Mouse (Mus musculus) thymus, postnatal 0 days (tissue): ENCODE measurements around the gene Tcf7l2. TPM values are rescaled to one million over a fixed set of nuclear protein-coding genes. Genes with fewer than 3 reads are reported as not detected.

Experiments used
- DNase-seq: peaks from one replicate; pipeline ENCODE4 v3.0.0-alpha.2; 2015; ENCODE audit warnings: low spot score
- polyA plus RNA-seq: library from polyadenylated mRNA; unstranded; fragments of >200 nt; fragmentation: Nextera tagmentation; extraction: Ambion mirVana; gene quantifications from 2 replicates; pipeline ENCODE4 v1.2.1, GENCODE M21; 2015

The Tcf7l2 gene
- polyA plus RNA-seq, 1 experiment from 2014 or later = 14.1 TPM

DNA sequence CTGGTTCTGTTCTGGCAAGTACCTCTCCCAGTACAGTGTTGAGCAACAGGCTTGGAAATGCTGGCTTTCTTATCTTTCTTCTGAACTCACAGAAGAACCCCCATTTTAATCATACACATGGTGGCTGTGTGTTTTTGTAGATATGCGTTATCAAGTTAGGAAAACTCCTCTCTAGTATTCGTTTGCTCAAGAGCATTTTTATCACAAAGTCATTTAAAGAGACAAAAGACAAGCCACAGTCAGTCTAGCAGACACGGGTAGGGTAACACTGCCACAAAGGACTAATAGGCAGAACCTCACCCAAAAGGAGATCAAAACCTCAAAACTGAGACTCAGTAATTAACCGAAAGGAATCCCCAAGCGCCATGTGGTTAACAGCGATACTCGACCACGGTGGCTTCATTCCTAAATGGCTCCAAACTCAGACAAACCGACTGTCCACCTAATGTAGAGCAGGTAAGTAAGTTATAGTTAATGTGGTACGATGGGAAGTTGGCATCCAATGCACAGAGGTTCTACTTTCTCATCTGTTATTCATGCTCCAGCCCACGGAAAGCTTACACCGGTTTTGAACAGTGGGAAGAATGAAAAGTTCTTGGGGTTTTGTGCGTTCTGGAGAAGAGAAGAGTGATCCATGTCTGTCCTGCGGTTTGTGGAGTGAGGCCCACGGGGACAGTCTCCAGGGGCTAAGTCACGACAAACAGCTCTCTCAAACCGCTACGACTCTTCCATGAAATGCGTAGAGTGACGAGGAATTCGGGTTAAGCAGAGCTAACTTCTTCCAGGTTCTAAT is 196.8 kb downstream of the Tcf7l2 start:
- no peak for DNase-seq

DNA sequence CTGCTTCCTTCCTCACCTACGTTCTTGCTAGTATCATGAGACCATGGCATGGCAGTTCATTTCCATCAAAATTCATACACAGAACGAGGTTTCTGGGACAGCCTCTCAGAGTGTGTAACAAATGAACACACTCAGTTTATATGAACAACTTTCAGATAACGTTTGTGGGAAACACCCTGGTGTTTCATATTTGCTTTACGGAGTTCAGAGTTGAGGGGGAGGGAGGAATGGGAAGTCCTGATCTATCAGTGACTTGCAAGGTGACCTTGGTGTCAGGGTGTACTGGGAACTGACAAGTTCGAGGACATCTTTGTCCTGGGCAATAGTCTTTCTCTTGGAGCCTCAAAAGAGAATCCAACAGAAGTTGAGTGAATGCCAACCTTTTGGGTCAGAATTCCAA is 197.5 kb downstream of the Tcf7l2 start:
- no peak for DNase-seq

DNA sequence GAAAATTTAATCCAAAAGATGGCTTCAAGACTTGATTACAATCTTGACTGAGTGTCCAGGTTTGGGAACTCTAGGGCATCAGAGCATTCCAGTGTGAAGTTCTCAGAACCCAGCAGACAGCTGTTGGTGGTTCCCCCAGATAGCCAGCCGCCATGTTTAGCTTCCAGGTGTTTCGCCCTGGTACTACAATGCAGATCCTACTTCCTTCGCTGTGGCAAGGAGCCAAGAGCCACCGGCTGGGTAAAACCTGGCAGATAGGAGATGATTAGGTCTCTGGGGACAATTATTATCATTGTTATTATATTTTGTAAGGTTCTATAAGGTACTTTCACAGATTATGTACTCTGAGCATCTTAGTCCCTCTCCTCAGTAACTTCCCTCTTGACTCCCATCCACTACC is 198.1 kb downstream of the Tcf7l2 start:
- no peak for DNase-seq

DNA sequence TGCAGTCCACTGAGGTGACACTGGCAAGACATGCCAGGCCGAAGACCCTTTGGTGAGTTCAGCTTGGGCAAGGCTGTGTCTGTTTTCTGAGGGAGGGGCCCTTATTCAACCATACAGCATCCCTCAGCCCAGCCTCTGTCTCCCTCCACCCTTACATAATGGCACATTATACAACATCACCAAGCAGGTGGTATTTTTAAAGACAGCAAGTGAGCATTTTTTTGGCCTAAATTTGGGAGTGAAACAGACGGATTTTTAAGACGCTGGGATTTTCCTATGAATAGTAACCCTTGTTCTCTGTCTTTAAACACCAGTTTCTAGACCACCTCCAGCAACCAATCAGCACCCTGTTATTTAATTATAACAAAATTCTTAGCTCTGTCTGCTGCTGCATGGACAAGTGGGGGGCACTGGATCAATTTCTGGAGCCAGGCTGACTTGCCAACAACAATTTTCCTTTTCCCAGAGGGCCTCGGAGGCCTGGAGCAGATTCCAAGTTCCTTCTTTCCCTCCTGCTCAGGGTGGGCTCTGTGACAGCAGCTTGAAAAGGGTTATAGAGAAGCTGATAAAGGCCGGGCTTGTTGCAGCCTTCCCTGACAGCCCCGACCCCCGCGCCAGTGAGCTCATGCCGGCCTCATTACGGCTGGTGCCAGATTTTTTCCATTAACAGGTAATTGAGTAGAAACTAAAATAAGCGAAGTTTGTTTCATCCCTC is 199.1 kb downstream of the Tcf7l2 start:
- no peak for DNase-seq

DNA sequence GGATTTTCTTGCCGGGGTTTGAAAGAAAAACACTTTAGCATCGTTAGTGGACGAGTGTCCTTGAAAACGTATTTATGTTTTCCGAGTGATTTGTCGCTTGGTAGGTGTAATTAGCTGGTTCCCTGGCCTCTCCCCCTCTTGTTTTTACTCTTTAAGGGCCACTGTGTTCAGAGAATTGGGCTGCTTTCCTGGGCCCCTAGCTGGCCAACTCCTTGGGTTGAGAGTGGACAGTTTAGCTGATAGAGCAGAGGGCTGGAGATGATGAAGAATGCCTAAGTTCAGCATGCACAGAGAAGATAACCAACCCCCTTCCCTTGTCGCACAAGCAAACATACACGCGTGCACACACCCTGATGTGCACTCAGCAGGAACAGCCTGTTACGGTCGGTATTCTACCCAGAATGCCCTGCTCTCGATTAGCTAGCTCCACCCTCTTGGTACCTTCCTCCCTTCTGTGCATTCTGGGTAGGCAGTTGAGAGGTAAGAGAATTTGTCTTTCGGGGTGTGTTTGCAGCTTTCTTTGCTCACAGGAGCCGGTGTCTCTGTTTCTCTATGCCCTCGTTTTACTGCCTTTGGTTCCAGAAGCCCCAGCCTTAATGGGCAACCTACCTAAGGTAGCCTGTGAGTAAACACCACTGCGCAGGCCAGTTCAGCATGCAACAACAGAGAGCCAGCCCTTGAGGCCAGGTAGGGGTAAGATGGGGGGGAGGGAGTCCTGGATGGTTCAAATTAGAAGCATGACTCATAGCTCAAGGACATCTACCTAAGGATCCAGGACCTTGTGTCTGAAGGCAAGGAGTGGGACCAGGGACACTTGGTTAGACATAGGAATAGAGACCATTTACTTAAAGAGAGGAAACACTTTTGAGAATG is 199.9 kb downstream of the Tcf7l2 start:
- no peak for DNase-seq

DNA sequence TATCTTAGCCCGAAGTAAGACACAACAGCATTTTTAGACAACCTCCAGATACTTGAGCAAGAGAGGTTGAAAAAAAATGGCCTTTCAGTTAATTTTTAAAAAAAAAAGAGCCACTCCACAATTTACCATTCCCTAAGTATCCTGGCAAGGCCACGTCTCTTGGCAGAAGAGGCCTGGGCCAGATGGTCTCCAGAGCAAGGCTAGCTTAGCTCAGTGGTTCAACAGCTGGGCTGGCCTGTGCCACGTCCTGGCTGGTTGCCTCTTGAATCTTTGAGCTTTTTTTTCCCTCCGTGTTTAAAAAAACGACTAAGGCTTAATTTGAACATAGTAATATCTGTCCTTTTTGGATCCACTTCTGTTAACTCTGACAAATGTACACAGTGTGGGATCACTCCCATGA is 209.8 kb downstream of the Tcf7l2 start:
- no peak for DNase-seq

DNA sequence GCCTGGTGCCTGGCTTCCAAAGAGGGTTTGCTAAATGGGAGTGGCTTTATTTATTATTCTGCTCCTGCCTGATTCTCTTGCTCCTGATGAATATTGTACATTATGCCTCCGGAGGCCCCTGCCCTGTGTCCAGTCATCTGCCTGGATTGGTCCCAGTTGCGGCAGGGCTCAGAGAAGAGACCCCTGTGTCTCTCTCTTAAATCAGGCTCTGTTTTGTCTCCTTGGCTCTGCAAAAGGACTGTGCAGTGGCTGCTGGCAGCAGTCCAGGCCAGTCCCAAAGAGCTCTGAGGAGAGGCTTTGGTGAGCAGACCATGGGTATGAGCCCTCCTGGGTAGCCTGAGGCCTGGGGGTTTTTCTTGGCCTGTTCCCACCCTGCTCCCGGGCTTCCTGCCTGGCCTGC is 211.6 kb downstream of the Tcf7l2 start:
- no peak for DNase-seq

DNA sequence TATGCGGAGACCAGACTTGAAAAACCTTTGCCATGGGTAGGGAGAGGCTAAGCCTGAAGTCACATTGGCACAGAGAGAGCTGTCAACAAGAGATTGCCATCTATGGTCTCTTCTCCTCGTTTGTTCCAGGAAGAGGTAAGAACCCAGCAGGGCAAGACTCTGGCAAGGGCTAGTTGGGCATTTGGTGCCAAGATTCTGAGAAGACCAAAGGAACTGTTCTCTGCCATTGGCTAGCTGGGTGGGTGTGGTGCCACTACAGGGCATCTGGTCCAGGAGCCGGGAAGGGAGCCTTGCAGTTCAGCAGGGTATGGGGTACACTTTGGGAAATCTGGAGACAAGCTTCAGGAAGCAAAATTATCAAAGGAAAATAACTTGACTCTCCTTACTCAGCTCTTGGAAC is 213.5 kb downstream of the Tcf7l2 start:
- DNase-seq = no peak

DNA sequence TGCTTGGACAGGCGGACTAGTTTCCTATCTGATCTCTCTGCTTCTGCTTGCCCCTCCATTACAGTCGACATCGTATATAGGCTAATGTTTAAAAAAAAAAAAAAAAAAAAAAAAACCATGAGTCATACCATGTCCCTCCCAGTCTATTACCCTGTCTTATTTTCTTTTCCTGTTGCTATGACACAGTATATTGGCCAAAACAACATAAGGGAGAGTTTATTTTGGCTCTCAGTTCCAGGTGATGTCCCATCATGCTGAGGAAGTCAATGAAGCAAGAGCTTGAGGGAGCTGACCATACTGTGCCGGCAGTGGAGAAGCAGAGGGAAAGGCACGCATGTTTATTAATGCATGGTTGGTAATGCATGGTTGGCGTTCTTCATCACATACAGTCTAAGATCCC is 215.1 kb downstream of the Tcf7l2 start:
- DNase-seq = no peak

DNA sequence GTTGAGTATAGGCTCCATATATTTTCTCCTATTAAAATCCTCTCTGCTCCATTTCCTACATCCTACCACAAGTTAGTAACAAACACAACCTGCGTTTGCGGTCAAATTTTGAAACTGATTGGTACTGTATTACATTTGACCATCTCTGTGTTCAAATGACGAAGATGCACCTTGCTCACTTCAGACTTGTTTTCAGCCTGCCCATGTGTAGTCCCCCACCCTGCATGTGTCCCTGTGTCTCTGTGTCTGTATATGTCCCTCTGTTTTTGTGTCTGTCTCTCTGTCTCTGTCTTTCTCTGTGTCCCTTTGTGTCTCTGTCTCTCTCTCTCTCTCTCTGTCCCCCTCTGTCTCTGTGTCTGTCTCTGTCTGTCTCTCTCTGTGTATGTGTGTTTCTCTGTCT is 222.8 kb downstream of the Tcf7l2 start:
- DNase-seq = no peak

DNA sequence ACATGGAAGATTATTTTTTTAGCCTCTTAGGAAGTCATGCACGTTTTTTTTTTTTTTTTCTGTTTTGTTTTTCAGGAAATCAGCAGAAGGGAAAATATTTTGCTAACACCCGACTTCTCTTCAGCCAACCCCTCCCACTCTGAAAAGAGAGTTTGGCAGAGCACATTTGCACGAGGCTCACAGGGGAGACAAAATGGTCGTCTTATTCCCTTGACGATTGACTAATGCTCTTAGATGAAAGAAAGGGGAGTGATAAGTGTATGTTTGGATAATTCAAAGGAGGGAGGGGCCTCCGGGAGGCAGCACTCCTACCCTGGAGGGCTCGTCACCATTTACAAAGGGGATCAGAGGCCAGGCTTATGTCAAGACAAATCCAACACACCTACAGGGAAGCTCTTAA is 224.4 kb downstream of the Tcf7l2 start:
- DNase-seq = no peak

DNA sequence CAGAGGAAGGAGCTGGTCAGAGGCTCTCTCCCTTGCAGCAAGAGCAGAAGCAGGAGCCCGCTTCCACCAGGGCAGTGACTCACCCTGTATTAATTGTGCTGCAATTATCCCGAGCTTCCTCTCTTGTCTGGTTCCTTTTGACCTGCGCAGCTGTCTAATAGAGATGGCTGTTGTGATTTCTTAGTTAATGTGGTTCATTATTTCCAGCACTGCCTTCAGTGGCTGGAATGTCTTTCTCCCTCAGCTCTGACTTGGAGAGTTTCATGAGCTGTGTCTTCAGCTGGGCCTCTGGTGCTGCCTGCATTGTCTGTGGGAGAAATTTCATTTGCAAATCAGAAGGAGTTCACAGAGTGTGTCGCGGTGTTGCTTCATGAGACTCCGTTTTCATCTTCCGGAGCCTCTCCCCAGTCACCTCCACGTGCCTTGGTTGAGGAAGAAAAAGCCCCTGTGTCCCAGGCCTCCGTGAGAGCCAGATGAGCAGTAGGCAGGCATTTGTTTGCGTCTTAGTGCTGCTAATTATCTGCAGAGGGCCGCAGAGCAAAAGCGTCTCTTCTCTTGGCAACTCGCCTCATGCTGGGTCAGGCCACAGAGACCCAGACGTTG is 228.4 kb downstream of the Tcf7l2 start:
- DNase-seq = no peak

DNA sequence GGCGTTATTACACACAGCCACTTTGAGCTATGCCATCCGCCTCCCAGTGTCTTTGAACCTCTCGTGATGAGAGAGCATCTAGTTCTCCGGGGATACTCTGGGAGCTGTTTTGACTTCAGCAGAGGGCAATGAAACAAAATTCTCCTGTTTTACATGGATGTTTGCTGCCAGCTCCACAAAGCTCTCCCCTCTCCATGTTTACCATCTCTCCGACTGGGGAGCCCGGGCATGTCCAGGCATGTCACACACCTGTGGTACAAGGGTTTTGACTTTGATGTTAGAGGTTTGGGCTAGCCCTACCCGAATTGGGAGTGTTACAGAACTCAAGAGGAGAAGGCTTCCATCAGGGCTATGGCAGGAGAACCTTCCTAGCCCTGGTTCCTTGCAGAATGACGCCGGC is 234.5 kb downstream of the Tcf7l2 start:
- DNase-seq = no peak
